Mouse (Mus musculus): ENCODE results near the gene Lamc2. TPM values are rescaled to one million over a fixed set of nuclear protein-coding genes. Genes with fewer than 3 reads are reported as not detected.
"Not testable (repeated sequence)": the region's sequence is repeated elsewhere in the genome, so short reads cannot be mapped to it uniquely, and the experiment has no call there.

Lamc2 gene
- polyA plus RNA-seq, 1 experiment from 2014 or later, result 71.8 TPM

GRCm38 (mm10) chr1:153090081-153090480 lies 96.2 kb downstream of the Lamc2 start:
- H3K4me1 ChIP-seq (replicated peaks; ENCODE audit: control insufficient read depth, insufficient read depth, low read length), result peaks cover 28% of the 10 kb centered on the region
- WGBS, result 84% methylated on average over 2 of the region's 2 CpGs
- H3K9me3 ChIP-seq (ENCODE audit: control insufficient read depth, low read length), result no peaks in the 10 kb centered on the region
- no peak overlapping the region for H3K4me3 ChIP-seq (ENCODE audit: low read length)
- no peaks in the 10 kb centered on the region for H3K27me3 ChIP-seq (ENCODE audit: control insufficient read depth, insufficient read depth, low read depth, low read length)
- no peak for ATAC-seq (ENCODE audit: low read depth)
- H3K9ac ChIP-seq (ENCODE audit: low read length), result no peak overlapping the region
- H3K4me2 ChIP-seq (ENCODE audit: low read depth, low read length), result no peak overlapping the region
- no peak overlapping the region for H3K27ac ChIP-seq (ENCODE audit: low read length)
- H3K36me3 ChIP-seq (ENCODE audit: control insufficient read depth, insufficient read depth, low read length), result no peaks in the 10 kb centered on the region

GRCm38 (mm10) chr1:153087771-153088170 lies 98.5 kb downstream of the Lamc2 start:
- 75% methylated on average over 5 of the region's 5 CpGs for WGBS
- H3K9me3 ChIP-seq (ENCODE audit: control insufficient read depth, low read length), result no peaks in the 10 kb centered on the region
- no peaks in the 10 kb centered on the region for H3K36me3 ChIP-seq (ENCODE audit: control insufficient read depth, insufficient read depth, low read length)
- H3K4me3 ChIP-seq (ENCODE audit: low read length), result no peak overlapping the region
- H3K4me1 ChIP-seq (replicated peaks; ENCODE audit: control insufficient read depth, insufficient read depth, low read length), result peaks cover 30% of the 10 kb centered on the region
- H3K4me2 ChIP-seq (ENCODE audit: low read depth, low read length), result no peak overlapping the region
- no peaks in the 10 kb centered on the region for H3K27me3 ChIP-seq (ENCODE audit: control insufficient read depth, insufficient read depth, low read depth, low read length)
- H3K9ac ChIP-seq (ENCODE audit: low read length), result no peak overlapping the region
- ATAC-seq (ENCODE audit: low read depth), result no peak
- no peak overlapping the region for H3K27ac ChIP-seq (ENCODE audit: low read length)

- Histone ChIP-seq H3K27me3 (ENCODE audit: control insufficient read depth, insufficient read depth, low read depth, low read length) (no peaks in the 10 kb centered on the region), H3K4me3 (ENCODE audit: low read length) (no peak overlapping the region), H3K9me3 (ENCODE audit: control insufficient read depth, low read length) (no peaks in the 10 kb centered on the region), H3K4me2 (ENCODE audit: low read depth, low read length) (no peak overlapping the region), H3K4me1 (replicated peaks; ENCODE audit: control insufficient read depth, insufficient read depth, low read length) (peaks cover 14% of the 10 kb centered on the region), H3K9ac (ENCODE audit: low read length) (no peak overlapping the region), H3K36me3 (ENCODE audit: control insufficient read depth, insufficient read depth, low read length) (no peaks in the 10 kb centered on the region), H3K27ac (ENCODE audit: low read length) (no peak overlapping the region)
- WGBS, result 87% methylated on average over 5 of the region's 5 CpGs
- no peak for ATAC-seq (ENCODE audit: low read depth)
Observed at GRCm38 (mm10) chr1:153085198-153085597, 101.0 kb downstream of the Lamc2 start.

- Histone ChIP-seq H3K9me3 (ENCODE audit: control insufficient read depth, low read length) (no peaks in the 10 kb centered on the region), H3K4me1 (replicated peaks; ENCODE audit: control insufficient read depth, insufficient read depth, low read length) (peaks cover 14% of the 10 kb centered on the region), H3K27ac (ENCODE audit: low read length) (no peak overlapping the region; the same call in 1 of the 2 replicates), H3K4me3 (ENCODE audit: low read length) (no peak overlapping the region), H3K27me3 (ENCODE audit: control insufficient read depth, insufficient read depth, low read depth, low read length) (no peaks in the 10 kb centered on the region), H3K4me2 (ENCODE audit: low read depth, low read length) (no peak overlapping the region), H3K9ac (ENCODE audit: low read length) (0 out of 2 replicates have a peak overlapping the region, but pooled peaks have one; percentile 6), H3K36me3 (ENCODE audit: control insufficient read depth, insufficient read depth, low read length) (no peaks in the 10 kb centered on the region)
- 0 out of 2 replicates have a peak, but pooled peaks have one; percentile 49 for ATAC-seq (ENCODE audit: low read depth)
- WGBS, result 51% methylated on average over 6 of the region's 6 CpGs
Observed at GRCm38 (mm10) chr1:153084191-153084590, 102.1 kb downstream of the Lamc2 start.

GRCm38 (mm10) chr1:153083233-153083632 lies 103.0 kb downstream of the Lamc2 start:
- ATAC-seq (ENCODE audit: low read depth); H3K9me3 ChIP-seq (ENCODE audit: control insufficient read depth, low read length); H3K27ac ChIP-seq (ENCODE audit: low read length); H3K36me3 ChIP-seq (ENCODE audit: control insufficient read depth, insufficient read depth, low read length); H3K9ac ChIP-seq (ENCODE audit: low read length); H3K4me3 ChIP-seq (ENCODE audit: low read length); H3K27me3 ChIP-seq (ENCODE audit: control insufficient read depth, insufficient read depth, low read depth, low read length); H3K4me2 ChIP-seq (ENCODE audit: low read depth, low read length): not testable (repeated sequence)
- peaks cover 14% of the 10 kb centered on the region for H3K4me1 ChIP-seq (replicated peaks; ENCODE audit: control insufficient read depth, insufficient read depth, low read length)
- 92% methylated on average over 7 of the region's 14 CpGs for WGBS

GRCm38 (mm10) chr1:153075955-153076354 lies 110.3 kb downstream of the Lamc2 start:
- H3K36me3 ChIP-seq (ENCODE audit: control insufficient read depth, insufficient read depth, low read length), result no peaks in the 10 kb centered on the region
- 23% methylated on average over 6 of the region's 6 CpGs for WGBS
- H3K27ac ChIP-seq (ENCODE audit: low read length), result no peak overlapping the region
- H3K27me3 ChIP-seq (ENCODE audit: control insufficient read depth, insufficient read depth, low read depth, low read length), result peaks cover 4% of the 10 kb centered on the region; the same call in 1 of the 2 replicates
- no peak overlapping the region for H3K9ac ChIP-seq (ENCODE audit: low read length)
- H3K4me3 ChIP-seq (ENCODE audit: low read length), result no peak overlapping the region
- no peaks in the 10 kb centered on the region for H3K9me3 ChIP-seq (ENCODE audit: control insufficient read depth, low read length)
- H3K4me2 ChIP-seq (ENCODE audit: low read depth, low read length), result no peak overlapping the region
- H3K4me1 ChIP-seq (replicated peaks; ENCODE audit: control insufficient read depth, insufficient read depth, low read length), result peaks cover 5% of the 10 kb centered on the region
- no peak for ATAC-seq (ENCODE audit: low read depth)

GRCm38 (mm10) chr1:153075087-153075736 lies 111.0 kb downstream of the Lamc2 start:
- H3K4me2 ChIP-seq (ENCODE audit: low read depth, low read length), result no peak overlapping the region
- ATAC-seq (ENCODE audit: low read depth), result no peak
- H3K27me3 ChIP-seq (ENCODE audit: control insufficient read depth, insufficient read depth, low read depth, low read length), result peaks cover 4% of the 10 kb centered on the region; the same call in 1 of the 2 replicates
- H3K9ac ChIP-seq (ENCODE audit: low read length), result no peak overlapping the region
- 84% methylated on average over 3 of the region's 3 CpGs for whole genome bisulfite sequencing
- peaks cover 5% of the 10 kb centered on the region for H3K4me1 ChIP-seq (replicated peaks; ENCODE audit: control insufficient read depth, insufficient read depth, low read length)
- H3K36me3 ChIP-seq (ENCODE audit: control insufficient read depth, insufficient read depth, low read length), result no peaks in the 10 kb centered on the region
- no peak overlapping the region for H3K4me3 ChIP-seq (ENCODE audit: low read length)
- no peak overlapping the region for H3K27ac ChIP-seq (ENCODE audit: low read length)
- H3K9me3 ChIP-seq (ENCODE audit: control insufficient read depth, low read length), result no peaks in the 10 kb centered on the region

- Histone ChIP-seq H3K36me3 (ENCODE audit: control insufficient read depth, insufficient read depth, low read length) (no peaks in the 10 kb centered on the region), H3K27me3 (ENCODE audit: control insufficient read depth, insufficient read depth, low read depth, low read length) (peaks cover 4% of the 10 kb centered on the region; the same call in 1 of the 2 replicates), H3K4me3 (ENCODE audit: low read length) (no peak overlapping the region), H3K4me2 (ENCODE audit: low read depth, low read length) (no peak overlapping the region), H3K4me1 (replicated peaks; ENCODE audit: control insufficient read depth, insufficient read depth, low read length) (peaks cover 10% of the 10 kb centered on the region), H3K9me3 (ENCODE audit: control insufficient read depth, low read length) (no peaks in the 10 kb centered on the region), H3K9ac (ENCODE audit: low read length) (no peak overlapping the region), H3K27ac (ENCODE audit: low read length) (no peak overlapping the region)
- WGBS, result 37% methylated on average over 9 of the region's 9 CpGs
- no peak for ATAC-seq (ENCODE audit: low read depth)
Observed at GRCm38 (mm10) chr1:153073441-153073840, 112.8 kb downstream of the Lamc2 start.

Data from lung, embryonic 16.5 days (tissue).